Mouse (Mus musculus) heart, adult 8-10 months (tissue): ENCODE measurements at regions not wholly inside any gene's neighbourhood (a gene's known extent, or its start where the extent isn't known, plus 50 kb on each side); places are given as distances from the start of the nearest gene placed in this dataset.

Experiments
- DNase-seq: peaks from one replicate; pipeline ENCODE4 v3.0.0; 2022; ENCODE audit warnings: low spot score

DNA sequence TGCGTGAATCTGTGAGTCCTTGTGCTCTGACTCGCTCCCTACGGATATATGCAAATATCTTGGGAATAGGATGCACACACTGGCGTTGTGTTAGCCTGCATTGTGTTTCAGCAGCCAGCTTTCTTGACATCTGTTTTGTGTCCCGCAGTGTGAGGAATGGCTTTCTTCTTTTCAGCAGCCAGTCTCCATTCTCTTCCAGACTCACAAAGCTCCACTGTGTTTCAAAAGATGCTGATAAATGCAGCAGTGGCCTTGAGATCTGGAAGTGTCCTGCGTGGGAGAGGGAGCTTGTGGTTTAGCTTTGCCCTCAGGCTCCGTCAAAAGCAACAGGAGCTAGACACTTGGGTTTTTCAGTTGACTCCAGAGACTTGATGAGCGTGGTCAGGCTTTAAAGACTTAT, 188.9 kb upstream of the Fat4 start:
- peak; percentile 3 for DNase-seq

DNA sequence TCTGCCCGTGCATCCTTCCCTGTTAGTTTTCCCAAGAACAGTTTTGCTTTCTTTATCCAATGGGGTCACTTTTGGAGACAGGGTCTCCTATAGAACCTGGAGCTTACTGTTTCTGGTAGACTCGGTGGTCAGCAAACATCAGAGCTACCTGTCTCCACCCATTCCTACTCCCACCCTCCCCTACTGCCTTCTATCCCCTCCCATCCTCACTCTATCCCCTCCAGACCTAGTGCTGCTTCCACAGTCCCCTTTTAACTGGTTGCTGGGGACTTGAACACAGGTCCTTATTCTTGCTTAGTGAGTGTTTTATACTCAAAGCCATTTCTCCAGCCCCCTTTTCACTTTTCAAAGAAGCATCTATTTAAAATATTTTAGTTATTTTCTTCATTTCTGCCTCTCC, 189.4 kb upstream of the Fat4 start:
- DNase-seq: no peak

DNA sequence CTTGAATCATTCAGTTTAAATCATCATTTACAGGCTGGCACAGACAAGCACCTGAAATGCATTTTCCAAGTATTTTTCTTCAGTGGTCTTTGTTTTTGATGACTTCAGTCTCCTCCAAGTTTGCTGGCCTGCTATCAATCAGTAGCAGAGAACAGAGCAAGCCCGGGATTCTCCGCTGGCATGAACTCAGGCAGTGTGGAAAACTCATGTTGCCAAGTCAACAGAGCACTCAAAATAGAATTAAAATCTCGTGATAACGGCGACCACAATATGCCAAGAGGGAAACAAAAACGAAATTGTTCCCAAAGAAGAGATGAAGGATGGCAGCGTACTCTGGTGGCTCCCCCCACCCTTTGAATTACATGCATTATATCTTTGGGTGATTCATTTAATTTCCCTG, 190.9 kb upstream of the Fat4 start:
- DNase-seq: no peak

DNA sequence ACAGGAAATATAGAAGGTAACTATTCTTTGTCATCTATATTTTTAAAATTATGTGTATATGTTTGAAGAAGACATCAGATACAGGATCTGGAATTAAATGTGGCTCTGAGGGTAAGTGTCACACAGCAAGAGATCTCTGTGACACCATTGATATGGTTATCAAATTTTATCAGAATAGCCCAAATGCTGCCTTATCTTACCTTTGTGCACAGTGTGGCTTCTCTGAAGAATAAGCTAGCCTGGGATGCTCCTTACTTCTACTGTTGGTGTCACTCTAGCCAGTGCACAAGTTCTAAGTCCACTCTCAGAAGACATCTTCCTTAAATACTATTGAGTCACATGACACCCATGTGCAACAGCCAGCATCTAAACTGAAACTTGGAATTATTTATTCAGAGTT, 194.0 kb upstream of the Fat4 start:
- no peak for DNase-seq

DNA sequence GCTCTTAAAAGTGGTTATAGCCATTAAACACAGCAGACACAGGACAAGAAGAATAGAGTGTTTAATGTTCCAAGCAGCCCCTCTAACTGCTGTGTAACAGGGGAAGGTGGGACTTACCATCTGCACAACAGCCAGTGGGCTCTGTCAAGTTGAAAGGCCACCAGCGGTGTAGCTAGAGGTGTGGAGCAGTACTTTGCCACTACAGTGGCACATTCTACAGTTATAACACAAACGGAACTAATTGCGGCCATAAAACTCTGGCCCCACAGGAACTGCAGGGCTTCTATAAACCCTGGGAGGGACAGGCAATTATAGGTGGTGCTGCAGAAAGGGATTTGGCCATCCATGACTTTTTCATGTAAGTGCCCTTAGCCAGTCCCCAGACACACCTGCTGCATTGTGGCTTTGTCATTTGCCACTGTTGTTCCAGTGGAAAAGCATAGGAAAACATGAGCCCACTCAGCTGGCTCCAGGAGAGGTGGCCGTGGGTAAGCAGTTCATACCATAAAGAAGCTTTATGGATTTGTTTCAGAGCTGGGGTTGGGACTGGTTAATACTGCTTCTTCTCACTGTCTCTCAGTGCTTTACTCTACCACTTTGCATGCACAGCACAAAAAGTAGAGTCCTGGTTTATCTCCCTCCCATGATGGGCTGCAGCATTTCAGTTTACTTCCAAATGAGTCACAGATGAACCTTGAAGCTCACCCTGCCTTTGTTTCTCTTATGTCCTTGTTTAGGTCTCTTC, 199.8 kb upstream of the Ankrd50 start:
- DNase-seq: no peak

DNA sequence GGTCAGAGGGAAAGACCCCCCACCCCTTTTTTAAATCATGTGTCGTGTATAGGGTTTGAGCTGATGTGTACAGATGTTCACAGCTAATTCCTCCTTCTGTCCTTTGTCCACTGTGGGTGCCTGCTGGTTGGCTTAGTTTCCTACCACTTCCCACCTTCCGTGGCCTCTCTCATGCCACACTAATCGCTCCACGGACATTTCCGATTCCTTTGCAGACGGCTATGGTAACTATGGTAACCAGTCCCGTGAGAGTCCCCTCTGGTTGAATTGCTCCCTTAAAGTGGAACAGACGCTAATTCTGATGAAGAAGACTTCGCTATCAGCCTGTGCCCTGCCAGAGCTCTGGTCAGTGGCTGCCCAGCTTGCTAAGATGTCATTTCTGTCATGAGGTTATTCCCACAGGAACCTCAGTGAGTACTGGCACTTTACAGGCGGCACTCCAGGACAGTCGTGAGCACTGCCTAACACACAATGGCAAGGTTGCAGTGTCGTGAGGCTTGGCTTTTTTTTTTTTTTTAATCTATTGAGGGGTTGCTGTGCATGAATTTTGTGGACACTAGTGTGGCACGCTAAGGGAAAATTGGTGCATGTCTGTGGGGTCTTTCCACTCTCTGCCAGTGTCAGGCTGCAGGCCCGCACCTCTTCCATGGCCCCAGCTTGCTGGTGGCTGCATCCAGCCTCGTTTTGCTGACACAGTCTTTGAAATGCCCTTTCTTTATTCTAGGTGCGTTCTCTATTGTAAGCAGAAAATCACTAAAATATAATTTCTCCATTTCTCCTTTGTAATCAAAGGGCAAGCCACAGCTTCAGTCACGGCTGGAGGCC, 179.2 kb upstream of the Ankrd50 start:
- no peak for DNase-seq

DNA sequence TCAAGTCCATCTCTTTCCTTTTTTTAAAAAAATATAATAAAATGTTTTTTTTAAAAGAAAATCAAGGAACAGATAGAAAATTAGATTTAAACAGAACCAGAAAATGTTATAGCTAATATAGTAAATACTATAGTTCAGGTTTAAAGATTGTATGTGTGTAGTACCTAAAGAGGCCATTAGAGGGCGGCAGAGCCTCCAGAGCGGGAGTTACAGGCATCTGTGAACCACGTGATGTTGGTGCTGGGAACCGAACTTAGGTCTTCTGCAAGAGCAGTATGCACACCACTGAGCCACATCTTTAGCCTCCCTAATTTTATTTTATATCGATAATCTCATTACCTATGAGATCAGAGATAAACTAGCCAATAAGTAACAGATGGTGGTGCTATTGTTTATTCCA, 178.4 kb upstream of the Ankrd50 start:
- no peak for DNase-seq

DNA sequence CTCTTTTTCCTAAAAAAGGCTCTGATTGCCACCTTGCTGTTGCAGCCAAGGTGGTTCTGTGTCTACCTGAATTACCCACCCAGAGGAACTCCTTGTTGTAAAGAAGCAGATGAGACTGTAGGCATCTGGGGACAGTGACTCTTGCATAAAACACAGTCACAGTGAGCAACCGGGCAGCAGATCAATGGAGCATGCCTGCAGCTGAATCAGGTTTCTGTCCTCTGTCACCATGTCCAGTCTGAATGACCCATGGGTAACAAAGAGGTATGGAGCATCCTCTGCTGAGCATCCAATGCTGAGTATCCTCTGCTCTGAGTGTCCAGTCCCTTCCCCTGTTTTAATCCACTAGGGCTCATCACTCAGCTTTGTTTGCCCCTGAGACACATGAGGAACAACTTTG, 172.1 kb upstream of the Ankrd50 start:
- no peak for DNase-seq

DNA sequence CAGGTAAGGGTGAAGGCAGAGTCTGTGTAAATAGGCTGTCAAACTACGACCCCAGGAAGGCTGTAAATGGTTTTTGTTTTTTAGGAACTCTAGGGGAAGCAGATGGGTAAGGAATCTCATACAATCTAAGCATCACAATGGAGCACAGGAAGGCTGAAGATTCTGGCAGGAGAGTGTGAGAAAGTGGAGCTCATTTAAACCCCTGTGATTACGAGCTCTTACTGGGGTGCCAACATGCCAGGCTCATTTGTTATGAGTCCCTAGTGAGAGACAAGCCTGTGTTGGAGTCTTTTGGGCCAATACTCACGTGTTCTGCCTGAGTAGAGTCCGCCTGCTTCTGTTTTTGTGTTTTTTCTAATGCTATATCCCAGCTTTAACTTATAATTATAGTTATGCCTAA, 169.3 kb upstream of the Ankrd50 start:
- no peak for DNase-seq

DNA sequence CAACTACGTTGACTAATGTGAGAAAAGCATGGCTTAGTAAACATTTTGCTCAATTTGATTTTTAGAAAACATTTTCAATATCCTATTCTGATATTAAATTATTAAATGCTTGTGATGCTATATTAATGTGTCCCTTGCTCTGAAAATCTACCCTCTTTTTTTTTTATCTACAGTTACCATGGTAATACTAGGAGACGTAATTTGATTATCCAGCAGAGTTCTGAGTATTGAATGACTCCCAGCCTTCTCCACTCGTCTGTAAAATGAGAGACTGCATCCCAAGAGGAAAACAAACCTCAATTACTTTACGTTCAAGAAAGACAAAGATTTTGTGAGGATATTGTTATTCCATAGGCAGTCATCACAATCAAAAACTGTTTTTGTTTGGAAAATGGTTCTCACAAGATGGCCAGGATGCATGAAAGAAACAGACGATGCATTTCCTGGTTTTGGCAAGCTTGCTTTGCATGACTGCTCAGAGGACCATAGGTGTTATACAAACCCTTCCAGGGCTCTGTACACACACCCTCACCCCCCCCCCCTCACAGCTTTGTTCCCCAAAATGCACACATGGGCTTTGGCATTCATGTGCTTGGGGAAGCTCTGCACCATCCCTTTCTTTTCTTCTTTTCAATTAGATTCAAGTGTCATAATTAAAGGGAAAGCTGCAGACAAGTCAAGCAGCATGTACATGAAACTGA, 168.5 kb upstream of the Ankrd50 start:
- DNase-seq: no peak

DNA sequence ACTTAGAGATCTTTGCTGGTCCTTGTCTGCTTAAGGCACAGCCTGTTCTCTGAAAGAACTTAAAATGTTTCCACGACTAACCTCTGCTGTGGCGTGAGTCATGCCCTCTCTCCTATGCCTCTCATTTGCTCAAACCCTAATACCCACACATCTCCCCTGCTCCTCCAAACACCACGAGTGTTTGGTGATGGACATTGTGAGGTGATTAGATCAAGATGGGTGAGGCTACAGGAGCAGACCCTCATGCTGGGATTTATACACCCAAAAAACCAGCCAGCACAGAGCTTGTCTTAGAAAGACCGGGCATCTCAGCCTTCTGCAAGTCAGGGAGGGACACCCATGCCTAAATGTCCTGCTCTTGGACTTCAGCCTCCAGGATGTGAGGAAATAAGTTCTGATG, 165.5 kb upstream of the Ankrd50 start:
- DNase-seq: no peak

DNA sequence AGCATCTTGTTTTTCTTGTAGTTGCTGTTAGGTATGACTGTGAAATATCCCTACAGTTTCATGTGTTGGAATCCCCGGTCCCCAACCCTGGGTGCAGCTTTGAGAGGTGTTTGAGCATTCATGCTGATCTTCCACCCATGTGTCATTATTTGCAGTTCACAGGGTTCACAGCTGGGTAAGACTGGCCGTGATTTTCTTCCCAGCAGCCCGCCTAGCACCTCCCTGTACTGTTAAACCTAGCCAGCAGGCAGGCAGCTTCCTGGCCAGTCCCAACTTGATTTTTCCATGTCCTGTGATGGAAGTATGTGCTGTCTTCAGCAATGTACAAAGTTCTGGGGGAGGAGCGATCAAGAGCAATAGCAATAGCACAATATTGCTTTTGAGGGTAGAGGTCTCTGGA, 164.0 kb upstream of the Ankrd50 start:
- DNase-seq: no peak

DNA sequence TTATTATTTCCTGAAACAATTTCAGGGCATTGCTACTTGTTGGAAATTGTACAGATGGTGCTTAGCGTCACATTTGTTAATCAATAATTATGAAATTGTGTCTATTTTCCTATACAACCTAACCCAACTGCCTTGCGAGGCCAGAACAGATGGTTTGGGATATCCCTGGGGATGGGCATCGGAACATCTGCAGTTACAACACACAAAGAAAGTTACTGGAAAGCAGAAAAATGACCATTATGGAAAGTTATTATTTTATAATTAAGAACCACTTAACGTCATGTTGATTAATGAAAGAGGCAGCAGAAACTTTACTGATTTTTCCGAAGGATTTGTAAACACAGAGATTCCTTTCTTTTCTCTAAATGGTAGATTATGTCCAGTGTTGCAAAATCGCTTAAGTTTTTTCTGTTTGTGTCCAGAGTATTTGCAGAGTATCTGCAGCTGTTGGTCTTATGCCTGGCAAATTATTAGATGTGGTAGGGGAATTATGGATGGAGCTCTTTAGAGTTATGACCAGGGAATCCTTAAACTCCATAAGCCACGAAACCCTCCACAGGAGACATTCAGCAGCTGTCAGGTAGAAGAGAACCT, 163.2 kb upstream of the Ankrd50 start:
- no peak for DNase-seq

DNA sequence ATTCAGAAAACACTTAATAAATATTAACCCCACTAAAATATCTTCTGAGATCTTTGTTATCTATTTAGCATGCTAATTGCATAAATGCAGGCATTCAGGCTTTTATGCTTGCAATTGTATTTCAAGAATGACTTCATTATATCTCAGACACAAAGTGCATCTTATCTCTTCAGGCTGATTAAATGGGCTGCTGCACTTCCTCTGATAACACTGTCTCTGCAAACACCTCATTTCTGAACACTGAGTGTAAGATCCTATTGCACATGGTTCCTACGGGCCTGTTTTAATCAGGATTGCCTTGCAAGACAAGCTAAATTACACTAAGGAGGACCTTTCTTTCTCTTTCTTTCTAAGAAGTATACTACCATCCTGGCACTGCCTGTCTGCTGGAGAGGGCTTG, 157.1 kb upstream of the Ankrd50 start:
- DNase-seq: no peak

DNA sequence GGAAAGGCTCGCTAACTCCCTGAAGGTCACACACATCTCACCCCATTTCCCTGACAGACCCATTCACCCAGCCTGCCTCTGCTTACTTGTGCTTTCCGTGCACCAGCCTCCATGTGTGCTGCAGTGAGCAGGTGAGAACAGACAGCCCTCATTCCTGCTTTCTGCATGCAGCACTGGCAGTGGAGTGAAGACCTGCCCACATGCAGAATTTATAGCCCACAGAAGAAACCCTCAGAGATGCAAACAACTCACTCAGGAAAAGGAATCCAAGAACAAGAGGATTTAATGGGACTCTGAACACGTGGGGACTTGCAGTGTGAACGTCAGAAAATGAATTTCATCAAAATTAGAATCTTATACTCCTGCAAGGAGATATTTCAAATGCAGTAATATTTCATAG, 152.2 kb upstream of the Ankrd50 start:
- no peak for DNase-seq

DNA sequence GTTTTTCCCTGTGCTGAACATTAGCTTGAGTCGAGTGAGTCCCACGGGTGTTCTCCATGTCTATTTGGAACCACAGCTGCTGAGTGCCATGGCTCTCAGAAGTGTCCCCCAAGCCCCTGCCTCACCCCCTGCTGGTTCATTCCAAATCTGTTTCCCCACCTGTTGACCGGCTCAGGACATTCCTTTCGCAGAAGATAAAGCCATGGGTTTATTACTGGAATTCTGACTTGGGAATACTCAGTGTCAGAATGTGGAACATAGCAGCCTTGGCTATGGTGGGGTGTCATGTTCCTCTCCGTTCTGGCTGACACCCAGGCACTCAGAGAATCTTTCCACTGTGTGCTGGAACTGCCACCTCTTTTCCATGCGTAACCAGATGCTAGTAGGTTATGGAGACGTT, 148.7 kb upstream of the Ankrd50 start:
- peak; percentile 16 for DNase-seq

DNA sequence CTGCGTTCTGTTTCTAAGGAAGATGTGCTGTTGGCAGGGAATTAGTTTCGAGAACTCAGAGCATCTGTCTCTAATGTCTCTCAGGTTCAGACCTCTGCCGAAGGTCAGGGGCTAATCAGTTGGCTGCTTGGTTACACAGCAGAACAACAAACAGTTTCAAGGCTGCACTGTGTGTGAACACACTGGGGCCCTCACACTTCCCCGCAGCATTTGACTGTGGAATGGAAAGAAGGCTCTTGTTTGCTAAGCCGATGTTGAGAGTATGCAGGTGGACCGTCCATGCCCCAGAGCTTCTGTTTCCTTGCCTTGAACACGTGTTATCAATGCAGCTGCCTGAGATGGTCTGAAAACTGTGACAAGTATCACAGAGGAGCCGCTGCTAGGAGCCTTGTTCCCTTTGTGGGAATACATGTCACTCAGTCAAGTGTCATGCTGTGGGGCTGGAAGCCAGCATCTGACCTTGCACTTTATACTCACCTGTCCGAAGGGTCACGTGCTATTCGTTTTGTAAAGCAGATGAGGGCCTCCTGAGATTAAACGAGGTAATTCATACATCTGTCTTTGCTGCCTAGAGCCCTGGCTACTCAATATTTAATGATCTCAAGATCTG, 141.0 kb upstream of the Ankrd50 start:
- no peak for DNase-seq

DNA sequence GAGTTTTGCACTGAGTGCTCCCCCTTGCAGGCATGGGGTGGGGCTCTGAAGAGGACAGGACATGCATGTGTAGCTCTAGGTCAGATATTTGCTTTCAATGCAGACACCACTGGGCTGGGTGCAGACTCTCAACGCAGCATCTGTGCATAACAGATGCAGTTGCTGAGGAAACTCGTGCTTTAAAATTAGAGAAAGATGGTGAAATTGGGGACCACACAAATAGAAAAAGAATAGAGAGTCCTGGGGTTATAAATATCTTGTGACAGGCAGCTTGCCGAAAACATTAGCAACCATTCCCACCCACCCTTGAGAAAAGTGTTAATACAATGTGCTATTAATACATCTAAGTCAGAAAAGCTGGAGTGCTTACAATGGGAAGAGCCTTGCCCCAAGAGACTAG, 133.3 kb upstream of the Ankrd50 start:
- DNase-seq: no peak

DNA sequence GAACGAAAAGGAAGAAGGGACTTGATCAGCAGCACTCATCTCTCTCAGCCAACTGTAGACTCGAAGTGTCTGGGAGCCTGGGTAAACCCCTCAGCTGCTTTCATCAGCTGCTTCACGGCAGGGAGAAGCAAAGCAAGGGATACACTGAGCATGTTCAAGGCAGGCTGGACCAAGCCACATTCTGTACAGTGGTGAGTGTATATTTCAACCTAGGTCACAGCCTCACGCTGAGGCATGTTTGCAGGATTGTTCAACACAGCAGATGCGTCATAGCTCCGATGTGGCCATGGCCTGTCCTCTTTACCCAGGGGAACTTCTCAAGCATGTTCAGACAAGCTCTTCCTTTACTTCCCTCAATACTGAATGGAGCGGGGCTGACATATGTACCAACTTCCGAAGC, 132.6 kb upstream of the Ankrd50 start:
- no peak for DNase-seq

DNA sequence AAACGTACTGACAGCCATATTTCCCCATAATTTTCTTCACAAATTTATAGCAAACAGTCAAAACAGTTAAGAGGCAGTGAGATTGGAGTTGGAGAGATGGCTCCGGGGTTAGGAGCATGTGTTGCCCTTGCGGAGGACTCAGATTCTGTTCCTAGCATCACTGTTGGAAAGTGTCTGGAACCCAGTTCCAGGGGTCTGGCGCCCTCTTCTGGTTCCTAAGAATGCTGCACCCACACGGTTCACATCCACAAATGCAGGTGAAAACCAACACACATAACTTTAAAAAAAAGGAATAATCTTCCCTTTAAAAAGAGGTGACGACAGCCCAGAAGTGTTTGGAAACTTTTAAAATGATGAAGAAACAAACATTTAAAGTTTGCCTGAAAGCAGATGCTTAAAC, 129.1 kb upstream of the Ankrd50 start:
- no peak for DNase-seq

DNA sequence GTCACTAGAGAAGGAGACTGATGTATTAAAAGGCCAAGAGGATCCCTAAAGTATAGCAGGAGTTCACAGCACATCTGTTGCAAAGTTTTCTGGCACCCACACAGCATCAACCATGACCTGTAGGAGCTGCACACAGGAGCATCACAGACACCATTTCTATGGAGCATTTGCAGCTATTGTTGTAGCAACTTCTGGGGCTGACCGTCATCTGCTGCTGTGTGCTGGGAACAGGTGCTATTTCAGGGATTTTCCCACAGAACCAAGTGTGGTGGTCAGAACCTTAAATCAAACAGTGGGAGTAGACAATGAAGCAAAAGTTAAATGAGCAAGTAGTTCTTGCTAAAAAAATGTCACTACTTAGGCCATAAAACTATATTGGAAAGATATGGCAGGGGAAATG, 106.9 kb upstream of the Ankrd50 start:
- no peak for DNase-seq

DNA sequence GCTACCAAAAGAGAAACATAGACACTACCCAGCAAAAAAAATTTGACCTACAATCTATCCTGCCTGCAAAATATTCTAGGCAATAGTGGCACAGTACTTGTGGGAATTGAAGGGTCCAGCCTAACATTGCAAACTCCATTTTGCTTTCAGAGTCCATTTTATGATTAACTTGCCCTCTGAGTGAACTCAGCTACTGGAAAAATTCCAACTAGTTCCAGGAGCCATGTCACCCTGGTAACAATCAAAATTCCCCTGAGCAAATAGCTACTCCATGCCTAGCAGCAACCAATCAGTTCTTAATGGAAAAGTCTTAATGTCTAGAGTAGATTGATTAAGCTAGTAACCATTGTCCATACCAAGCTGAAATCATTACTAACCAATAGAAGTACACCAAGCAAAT, 104.3 kb upstream of the Ankrd50 start:
- DNase-seq: no peak
